Comparison of ENCODE assay signal across 8 mouse cellular contexts in genomic region chr1:191479906-191480379, GRCm38 (mm10).
DNase-seq lines count a peak whose midpoint lies in the region; ATAC-seq lines count a peak whose summit lies in the region.
"Had no signal": no experiment of that assay in that cellular context is flagged by ENCODE, and none has a peak within 500 bp of the region (broad histone marks: within the 10 kb centered on the region; RNA-seq: fewer than 3 reads in every experiment).

No protein-coding gene starts in this region.

- no peak overlapping the region for H3K4me3 ChIP-seq in kidney, embryonic 15.5 days (replicated peaks)
- H3K4me3 ChIP-seq: embryonic facial prominence, embryonic 12.5 days had no signal

- ATAC-seq in kidney, embryonic 15.5 days (replicated peaks; ENCODE audit: low FRiP score) = peak; percentile 29; the same call in 1 of the 2 replicates
- ATAC-seq in inflammation-experienced regulatory T-cells, adult 6 months = no peak

- DNase-seq in adrenal gland, postnatal 14 days = peak; percentile 49
- DNase-seq in heart, adult 11 months = peak; percentile 99
- DNase-seq in lung, postnatal 4 days = peak; percentile 57 to 71
- DNase-seq in left cerebral cortex, postnatal 14 days (ENCODE audit: low spot score in 2 of 2) = no peak
- DNase-seq in ovary, adult 18-20 months (ENCODE audit: low spot score) = no peak

- H3K9ac ChIP-seq in kidney, embryonic 15.5 days = no peak overlapping the region
- H3K9ac ChIP-seq: embryonic facial prominence, embryonic 12.5 days had no signal

- intact Hi-C loops in left cerebral cortex, postnatal 14 days (cut with DNase I) = no loop called here

- no peaks in the 10 kb centered on the region for H3K36me3 ChIP-seq in kidney, embryonic 15.5 days
- H3K36me3 ChIP-seq: embryonic facial prominence, embryonic 12.5 days had no signal

- 0 out of 2 replicates have a peak, but pooled peaks cover 4% of the 10 kb centered on the region for H3K4me1 ChIP-seq in kidney, embryonic 15.5 days
- H3K4me1 ChIP-seq: embryonic facial prominence, embryonic 12.5 days had no signal

- H3K9me3 ChIP-seq in kidney, embryonic 15.5 days (replicated peaks) = no peaks in the 10 kb centered on the region
- H3K9me3 ChIP-seq: embryonic facial prominence, embryonic 12.5 days had no signal

- H3K27me3 ChIP-seq in kidney, embryonic 15.5 days = no peaks in the 10 kb centered on the region
- H3K27me3 ChIP-seq: embryonic facial prominence, embryonic 12.5 days had no signal

- H3K27ac ChIP-seq in kidney, embryonic 15.5 days = peak overlapping the region; percentile 42; the same call in 1 of the 2 replicates
- H3K27ac ChIP-seq: embryonic facial prominence, embryonic 12.5 days had no signal

- no peak overlapping the region for H3K4me2 ChIP-seq in kidney, embryonic 15.5 days
- H3K4me2 ChIP-seq: embryonic facial prominence, embryonic 12.5 days had no signal

- 49% methylated on average over 13 of the region's 13 CpGs for WGBS in kidney, embryonic 15.5 days

Comparison
In these comparisons a context has a peak if more than half of its experiments do, and no peak if none do; other contexts are left out.
1. DNase-seq: peak in adrenal gland, postnatal 14 days (single experiment), heart, adult 11 months (single experiment) and lung, postnatal 4 days (2 of 2); none in left cerebral cortex, postnatal 14 days (0 of 2) and ovary, adult 18-20 months (single experiment).